12 mouse cellular contexts compared by ENCODE assay signal in the genomic region with DNA sequence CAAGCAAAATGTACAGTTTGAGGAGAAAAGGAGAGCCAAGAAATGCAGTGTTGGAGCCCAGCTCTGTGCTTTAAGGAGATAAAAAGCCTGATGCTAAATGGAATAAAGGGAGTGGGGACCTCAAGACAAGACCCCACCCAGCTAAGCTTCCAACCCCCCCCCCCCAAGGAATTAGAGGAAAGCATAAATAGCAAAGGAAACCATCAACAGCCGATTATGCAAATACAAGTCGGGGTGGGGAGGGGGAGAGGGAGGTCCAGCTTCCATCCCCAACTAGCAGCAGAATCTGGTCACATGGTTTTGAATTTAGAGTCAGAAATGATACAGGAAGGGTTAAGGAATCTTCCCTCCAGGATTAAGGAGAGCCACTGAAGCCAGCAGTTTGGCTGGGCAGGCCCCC.
"Had no signal": no experiment of that assay in that cellular context is flagged by ENCODE, and none has a peak within 500 bp of the region (broad histone marks: within the 10 kb centered on the region; RNA-seq: fewer than 3 reads in every experiment).

No protein-coding gene starts in this region.

- DNase-seq: retina, postnatal 1 day; right cerebral cortex, adult 18-20 months; right cerebral cortex, postnatal 14 days; right cerebral cortex, postnatal 25 days; right cerebral cortex, postnatal 4 days; spleen, adult 18-20 months; thymus, adult 18-20 months; thymus, adult 2 months; thymus, postnatal 14 days; thymus, postnatal 25 days; thymus, postnatal 36 days; thymus, postnatal 4 days had no signal
